Mouse (Mus musculus): ENCODE data around the gene Olfr787. TPM values are rescaled to one million over a fixed set of nuclear protein-coding genes. Genes with fewer than 3 reads are reported as not detected.

Gene Olfr787
- polyA plus RNA-seq (2012; rRNA removed): not detected in 2 replicates

- DNase-seq (ENCODE audit: extremely low spot score in 1 of 2, low spot score in 1 of 2): no peak
These were observed at the start of gene Olfr787 for GRCm38 (mm10) chr10:129461562-129461961. Gene Olfr787, plus strand, starts transcription at chr10:129461862.

GRCm38 (mm10) chr10:129427006-129427405 is 34.7 kb upstream of the Olfr787 start, which contains the start of gene Olfr786:
Gene Olfr786, plus strand, starts transcription at chr10:129427306.
- DNase-seq (ENCODE audit: extremely low spot score in 1 of 2, low spot score in 1 of 2): no peak

- DNase-seq (ENCODE audit: extremely low spot score in 1 of 2, low spot score in 1 of 2): no peak
These were observed 9.0 kb downstream of the Olfr787 start, which contains the start of gene Olfr788 for GRCm38 (mm10) chr10:129470698-129471097. Gene Olfr788, plus strand, starts transcription at chr10:129470998.

GRCm38 (mm10) chr10:129473256-129473655 is 11.6 kb downstream of the Olfr787 start:
- no peak for DNase-seq (ENCODE audit: extremely low spot score in 1 of 2, low spot score in 1 of 2)

GRCm38 (mm10) chr10:129473723-129474122 is 12.1 kb downstream of the Olfr787 start:
- no peak for DNase-seq (ENCODE audit: extremely low spot score in 1 of 2, low spot score in 1 of 2)

- no peak for DNase-seq (ENCODE audit: extremely low spot score in 1 of 2, low spot score in 1 of 2)
These were observed 22.8 kb downstream of the Olfr787 start, which contains the start of gene Olfr789 for GRCm38 (mm10) chr10:129484452-129484851. Gene Olfr789, plus strand, starts transcription at chr10:129484752.

GRCm38 (mm10) chr10:129490101-129490500 is 28.4 kb downstream of the Olfr787 start:
- DNase-seq (ENCODE audit: extremely low spot score in 1 of 2, low spot score in 1 of 2): peak; percentile 42 to 68

GRCm38 (mm10) chr10:129498192-129498591 is 36.5 kb downstream of the Olfr787 start, which contains the start of gene Olfr790:
Gene Olfr790, plus strand, starts transcription at chr10:129498492.
- no peak for DNase-seq (ENCODE audit: extremely low spot score in 1 of 2, low spot score in 1 of 2)

Other genes starting within 250 kb of the Olfr787 start
- not detected in 2 replicates for gene Olfr774, start 225.7 kb upstream of the Olfr787 start, polyA plus RNA-seq (2012; rRNA removed)
- 0.04 TPM in 1 of 2 replicates, not detected in the other for gene Olfr775, start 213.4 kb upstream of the Olfr787 start, polyA plus RNA-seq (2012; rRNA removed)
- gene Olfr776, start 202.7 kb upstream of the Olfr787 start, polyA plus RNA-seq (2012; rRNA removed): not detected in 2 replicates
- not detected in 2 replicates for gene Olfr777, start 190.4 kb upstream of the Olfr787 start, polyA plus RNA-seq (2012; rRNA removed)
- gene Olfr780, start 143.7 kb upstream of the Olfr787 start, polyA plus RNA-seq (2012; rRNA removed): not detected in 2 replicates
- gene Olfr781, start 133.0 kb upstream of the Olfr787 start, polyA plus RNA-seq (2012; rRNA removed): not detected in 2 replicates
- not detected in 2 replicates for gene Olfr782, start 113.0 kb upstream of the Olfr787 start, polyA plus RNA-seq (2012; rRNA removed)
- 0.08 and 0.17 TPM in 2 replicates for gene Olfr784, start 77.8 kb upstream of the Olfr787 start, polyA plus RNA-seq (2012; rRNA removed)
- gene Olfr785, start 56.4 kb upstream of the Olfr787 start, polyA plus RNA-seq (2012; rRNA removed): not detected in 2 replicates
- gene Olfr786, start 34.6 kb upstream of the Olfr787 start, polyA plus RNA-seq (2012; rRNA removed): 0.15 TPM in 1 of 2 replicates, not detected in the other
- gene Olfr788, start 9.1 kb downstream of the Olfr787 start, polyA plus RNA-seq (2012; rRNA removed): 0.11 TPM in 1 of 2 replicates, not detected in the other
- not detected in 2 replicates for gene Olfr789, start 22.9 kb downstream of the Olfr787 start, polyA plus RNA-seq (2012; rRNA removed)
- gene Olfr790, start 36.6 kb downstream of the Olfr787 start, polyA plus RNA-seq (2012; rRNA removed): not detected in 2 replicates
- not detected in 2 replicates for gene Olfr791, start 59.9 kb downstream of the Olfr787 start, polyA plus RNA-seq (2012; rRNA removed)
- gene Olfr792, start 77.3 kb downstream of the Olfr787 start, polyA plus RNA-seq (2012; rRNA removed): 0.04 TPM in 1 of 2 replicates, not detected in the other
- gene Olfr794, start 105.8 kb downstream of the Olfr787 start, polyA plus RNA-seq (2012; rRNA removed): not detected in 2 replicates
- not detected in 2 replicates for gene Olfr796, start 150.7 kb downstream of the Olfr787 start, polyA plus RNA-seq (2012; rRNA removed)
- not detected in 2 replicates for gene Olfr798, start 166.1 kb downstream of the Olfr787 start, polyA plus RNA-seq (2012; rRNA removed)
- not detected in 2 replicates for gene Olfr799, start 175.6 kb downstream of the Olfr787 start, polyA plus RNA-seq (2012; rRNA removed)
- gene Olfr800, start 195.8 kb downstream of the Olfr787 start, polyA plus RNA-seq (2012; rRNA removed): not detected in 2 replicates
- 0.04 TPM in 1 of 2 replicates, not detected in the other for gene Olfr801, start 212.0 kb downstream of the Olfr787 start, polyA plus RNA-seq (2012; rRNA removed)
- gene Olfr802, start 226.3 kb downstream of the Olfr787 start, polyA plus RNA-seq (2012; rRNA removed): not detected in 2 replicates
- gene Olfr803, start 232.4 kb downstream of the Olfr787 start, polyA plus RNA-seq (2012; rRNA removed): not detected in 2 replicates
- gene Olfr804, start 241.3 kb downstream of the Olfr787 start, polyA plus RNA-seq (2012; rRNA removed): not detected in 2 replicates

Measured in frontal cortex, adult 2 months (tissue).